Mouse (Mus musculus) heart, embryonic 14.5 days (tissue): Measurements from ENCODE around the gene C330021F23Rik. TPM values are rescaled to one million over a fixed set of nuclear protein-coding genes. Genes with fewer than 3 reads are reported as not detected.

Experiments used
- ATAC-seq: fragments of 200-750 bp; cut with Nextera tagmentation; 2 replicates; pipeline ENCODE4 v1.8.0; 2017; ENCODE audit warnings: low read depth, moderate TSS enrichment; ENCODE audit not compliant: insufficient number of reproducible peaks, insufficient read depth, low FRiP score
- H3K27ac ChIP-seq, 2 experiments: fragments of 200-500 bp in 1 of 2; fragments of 300-500 bp in 1 of 2; sonication (generic) in 1 of 2; replicated peaks in 1 of 2; 2 replicates each; pipeline ENCODE4 v1.5.1; 2012 to 2014; ENCODE audit warnings: low read depth in 2 of 2, low read length in 2 of 2, control low read depth in 1 of 2, mild to moderate bottlenecking in 1 of 2, mixed read lengths in 1 of 2; ENCODE audit not compliant: control insufficient read depth in 1 of 2, insufficient read depth in 1 of 2
- H3K27me3 ChIP-seq: fragments of 300-500 bp; sonication (generic); 2 replicates; pipeline ENCODE4 v1.6.1; 2014; ENCODE audit warnings: mild to moderate bottlenecking, low read length, control low read depth; ENCODE audit not compliant: control insufficient read depth, insufficient read depth
- H3K36me3 ChIP-seq: fragments of 300-500 bp; sonication (generic); 2 replicates; pipeline ENCODE4 v1.6.1; 2014; ENCODE audit warnings: mild to moderate bottlenecking, control low read depth, low read length, mixed read lengths; ENCODE audit not compliant: control insufficient read depth, insufficient read depth
- H3K4me1 ChIP-seq, 2 experiments: fragments of 200-500 bp in 1 of 2; fragments of 300-500 bp in 1 of 2; sonication (generic) in 1 of 2; 2 replicates each; pipeline ENCODE4 v1.6.1; 2012 to 2014; ENCODE audit warnings: low read length in 2 of 2, control low read depth in 1 of 2, mixed read lengths in 1 of 2; ENCODE audit not compliant: control insufficient read depth in 2 of 2, insufficient read depth in 2 of 2
- H3K4me2 ChIP-seq: fragments of 300-500 bp; sonication (generic); 2 replicates; pipeline ENCODE4 v1.6.1; 2014; ENCODE audit warnings: mild to moderate bottlenecking, low read length
- H3K4me3 ChIP-seq, 2 experiments: fragments of 200-500 bp in 1 of 2; fragments of 300-500 bp in 1 of 2; sonication (generic) in 1 of 2; 2 replicates each; pipeline ENCODE4 v1.5.1; 2012 to 2014; ENCODE audit warnings: low read length in 2 of 2, mild to moderate bottlenecking in 2 of 2, control low read depth in 1 of 2, low read depth in 1 of 2, moderate library complexity in 1 of 2; ENCODE audit not compliant: control insufficient read depth in 1 of 2, insufficient read depth in 1 of 2
- H3K9ac ChIP-seq: fragments of 300-500 bp; sonication (generic); 2 replicates; pipeline ENCODE4 v1.6.1; 2014; ENCODE audit warnings: mild to moderate bottlenecking, low read length
- H3K9me3 ChIP-seq: fragments of 300-500 bp; sonication (generic); 2 replicates; pipeline ENCODE4 v1.6.1; 2016; ENCODE audit warnings: low read length, control low read depth; ENCODE audit not compliant: control insufficient read depth
- WGBS: fragments of 180-500 bp; shearing (Covaris S2); extraction: QIAGEN DNeasy Blood & Tissue Kit; methylation state at CpG from one replicate; pipeline ENCODE4 v1.1.7; 2014; 5-methylcytosine and 5-hydroxymethylcytosine counted together
- polyA plus RNA-seq: library from polyadenylated mRNA; unstranded; fragments of >200 nt; fragmentation: Nextera tagmentation; extraction: Ambion mirVana; gene quantifications from 2 replicates; pipeline ENCODE4 v1.2.1, GENCODE M21; 2014

Gene C330021F23Rik
- polyA plus RNA-seq, 1 experiment from 2014 or later: 8.5 TPM

DNA sequence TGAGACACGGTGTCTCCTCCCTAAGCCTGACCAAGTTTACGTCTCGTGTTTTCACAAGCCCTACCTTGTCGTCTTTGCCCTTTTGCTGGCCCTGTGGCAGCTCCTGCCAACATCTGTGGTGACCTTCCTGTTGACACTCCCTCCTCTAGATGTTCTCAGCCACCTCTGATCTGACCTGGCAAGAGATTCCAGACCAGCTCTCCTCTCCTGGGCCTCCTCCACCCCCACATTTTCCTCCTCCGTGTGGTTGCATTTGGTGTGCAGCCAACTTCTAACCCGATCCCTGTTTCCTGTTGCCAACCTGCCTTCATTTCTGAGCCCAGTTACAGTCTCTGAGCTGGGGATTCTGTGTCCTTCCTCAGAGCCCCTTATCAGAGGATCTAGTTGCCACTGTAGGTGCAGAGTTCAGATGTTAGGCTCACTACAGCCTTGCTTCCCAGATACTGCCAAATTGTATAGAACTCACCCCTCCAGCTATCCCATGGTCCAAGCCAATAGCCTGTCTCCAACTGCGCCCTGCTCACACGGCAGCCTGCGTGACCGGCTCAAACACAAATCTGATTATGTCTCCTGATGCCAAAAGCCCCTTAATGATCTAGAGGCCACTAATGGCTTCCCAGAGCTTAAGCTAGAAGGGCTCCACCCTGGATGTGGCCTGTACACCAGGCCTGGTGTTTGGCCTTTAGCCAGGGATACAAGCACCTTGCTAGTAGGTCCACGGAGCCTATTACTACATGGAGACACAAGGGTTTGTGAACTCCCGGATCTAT is 41.4 kb downstream of the C330021F23Rik start:
- Histone ChIP-seq H3K4me1 (peaks cover 9 to 14% of the 10 kb centered on the region in 2 experiments), H3K4me2 (no peak overlapping the region), H3K9ac (no peak overlapping the region), H3K4me3 (no peak overlapping the region), H3K9me3 (no peaks in the 10 kb centered on the region), H3K36me3 (peaks cover 65% of the 10 kb centered on the region), H3K27me3 (no peaks in the 10 kb centered on the region), H3K27ac (0 out of 4 replicates have a peak overlapping the region, but pooled peaks of 1 of the 2 experiments have one; percentile 9)
- ATAC-seq: no peak
- 69% methylated on average over 12 of the region's 12 CpGs for WGBS

DNA sequence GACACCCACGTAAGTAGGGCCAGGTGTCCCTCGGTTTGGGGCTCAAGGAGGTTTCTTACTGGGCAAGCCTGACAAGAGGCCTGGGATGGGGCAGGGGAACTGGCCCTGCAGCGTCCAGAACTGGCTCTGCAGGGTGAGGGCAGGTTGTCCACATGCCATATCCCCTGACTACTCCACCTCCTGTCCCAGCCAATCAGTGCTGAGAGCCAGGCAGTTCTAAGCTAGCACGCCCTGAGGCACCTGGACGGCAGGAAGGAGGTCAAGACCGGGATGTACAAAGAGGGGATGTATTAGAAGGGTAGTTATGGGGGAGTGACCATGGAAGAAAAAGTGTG is 42.0 kb downstream of the C330021F23Rik start:
- H3K9me3 ChIP-seq: no peaks in the 10 kb centered on the region
- peaks cover 70% of the 10 kb centered on the region for H3K36me3 ChIP-seq
- no peaks in the 10 kb centered on the region for H3K27me3 ChIP-seq
- WGBS: 88% methylated on average over 6 of the region's 6 CpGs
- no peak for ATAC-seq
- H3K4me3 ChIP-seq: no peak overlapping the region
- no peak overlapping the region for H3K27ac ChIP-seq
- H3K9ac ChIP-seq: no peak overlapping the region
- H3K4me1 ChIP-seq: peaks cover 9 to 14% of the 10 kb centered on the region in 2 experiments
- H3K4me2 ChIP-seq: no peak overlapping the region

GRCm38 (mm10) chr8:3621199-3621970 is 53.6 kb downstream of the C330021F23Rik start, which contains the start of the genes Xab2 and Pet100:
Gene Xab2, minus strand, starts transcription at chr8:3621316.
Gene Pet100, plus strand, starts transcription at chr8:3621548.
- peak; percentile 98 for ATAC-seq
- no peak within 1 kb of the TSS for H3K27ac ChIP-seq
- peak within 1 kb of the TSS; percentile 71 to 87 for H3K4me3 ChIP-seq
- peaks cover 27% of the 10 kb centered on the region for H3K36me3 ChIP-seq
- H3K4me2 ChIP-seq: peak within 1 kb of the TSS; percentile 88
- WGBS: under 1% methylated on average over 37 of the region's 37 CpGs
- H3K9ac ChIP-seq: peak within 1 kb of the TSS; percentile 85
- H3K4me1 ChIP-seq: peaks cover 5 to 16% of the 10 kb centered on the region in 2 experiments; a peak in 3 of 4 replicates
- no peaks in the 10 kb centered on the region for H3K27me3 ChIP-seq
- no peaks in the 10 kb centered on the region for H3K9me3 ChIP-seq

DNA sequence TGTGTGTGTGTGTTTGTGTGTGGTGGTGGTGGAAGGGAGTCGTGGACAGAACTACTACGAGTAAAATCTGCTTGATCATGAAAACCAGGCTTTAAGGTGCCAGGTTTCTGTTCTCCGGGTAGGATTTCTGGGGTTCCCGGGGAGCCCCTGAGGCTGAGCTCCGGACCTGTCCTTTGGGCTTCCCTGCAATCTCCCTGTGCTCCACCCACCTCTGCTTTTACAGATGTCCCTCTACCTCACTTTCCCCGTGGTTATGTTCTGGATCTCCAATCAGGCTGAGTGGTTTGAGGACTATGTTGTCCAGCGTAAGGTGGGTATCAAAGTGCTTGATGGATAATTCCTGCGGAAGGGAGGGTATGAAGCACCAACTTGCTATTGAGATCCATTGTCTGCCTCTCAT is 54.3 kb downstream of the C330021F23Rik start:
- no peaks in the 10 kb centered on the region for H3K9me3 ChIP-seq
- ATAC-seq: no peak
- peaks cover 5 to 16% of the 10 kb centered on the region in 2 experiments; a peak in 3 of 4 replicates for H3K4me1 ChIP-seq
- H3K36me3 ChIP-seq: peaks cover 21% of the 10 kb centered on the region
- peak overlapping the region; percentile 88 for H3K4me2 ChIP-seq
- no peak overlapping the region for H3K27ac ChIP-seq
- H3K4me3 ChIP-seq: peak overlapping the region; percentile 63 to 71; a peak in 2 of 4 replicates
- 65% methylated on average over 8 of the region's 8 CpGs for WGBS
- H3K27me3 ChIP-seq: no peaks in the 10 kb centered on the region
- H3K9ac ChIP-seq: peak overlapping the region; percentile 85

GRCm38 (mm10) chr8:3625445-3625844 is 57.7 kb downstream of the C330021F23Rik start, which contains the start of gene Pcp2:
Gene Pcp2, minus strand, starts transcription at chr8:3625545.
- ATAC-seq: no peak
- H3K4me2 ChIP-seq: no peak within 1 kb of the TSS
- H3K27ac ChIP-seq: no peak within 1 kb of the TSS
- H3K4me1 ChIP-seq: peaks cover 4 to 7% of the 10 kb centered on the region in 2 experiments
- no peak within 1 kb of the TSS for H3K4me3 ChIP-seq
- 0 out of 2 replicates have a peak, but pooled peaks cover 3% of the 10 kb centered on the region for H3K36me3 ChIP-seq
- 69% methylated on average over 1 of the region's 1 CpGs for WGBS
- H3K9me3 ChIP-seq: no peaks in the 10 kb centered on the region
- peaks cover 10% of the 10 kb centered on the region; the same call in 1 of the 2 replicates for H3K27me3 ChIP-seq
- no peak within 1 kb of the TSS for H3K9ac ChIP-seq

DNA sequence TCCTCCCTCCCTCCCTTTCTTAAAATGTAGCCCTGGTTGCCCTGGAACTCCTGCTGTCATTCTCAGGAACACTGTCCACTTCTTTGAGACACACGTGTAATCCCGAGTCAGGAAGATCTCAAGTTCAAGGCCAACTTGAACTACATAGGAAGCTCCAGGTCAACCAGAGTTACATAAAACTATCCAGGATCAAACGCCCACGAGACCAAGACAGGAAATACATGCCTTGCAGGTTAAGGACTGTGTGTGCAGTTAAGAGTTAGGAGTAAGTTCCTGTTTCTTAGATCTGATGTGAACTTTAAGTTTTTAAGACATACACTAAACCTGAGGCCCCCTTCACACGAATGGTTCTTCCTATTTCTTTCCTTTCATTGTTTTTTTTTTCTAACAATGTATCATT is 59.2 kb downstream of the C330021F23Rik start:
- no peak overlapping the region for H3K4me3 ChIP-seq
- H3K4me2 ChIP-seq: no peak overlapping the region
- H3K9ac ChIP-seq: no peak overlapping the region
- no peak overlapping the region for H3K27ac ChIP-seq
- peaks cover 10% of the 10 kb centered on the region; the same call in 1 of the 2 replicates for H3K27me3 ChIP-seq
- no peak for ATAC-seq
- peaks cover 6 to 7% of the 10 kb centered on the region in 2 experiments; a peak in 3 of 4 replicates for H3K4me1 ChIP-seq
- no peaks in the 10 kb centered on the region for H3K9me3 ChIP-seq
- 42% methylated on average over 5 of the region's 5 CpGs for WGBS
- H3K36me3 ChIP-seq: 0 out of 2 replicates have a peak, but pooled peaks cover 3% of the 10 kb centered on the region

- Histone ChIP-seq H3K27me3 (peaks cover 10% of the 10 kb centered on the region; the same call in 1 of the 2 replicates), H3K27ac (no peak overlapping the region), H3K4me2 (no peak overlapping the region), H3K4me3 (no peak overlapping the region), H3K9me3 (no peaks in the 10 kb centered on the region), H3K9ac (no peak overlapping the region), H3K36me3 (0 out of 2 replicates have a peak, but pooled peaks cover 3% of the 10 kb centered on the region), H3K4me1 (peaks cover 5% of the 10 kb centered on the region in 2 experiments; a peak in 2 of 4 replicates)
- ATAC-seq: no peak
- WGBS: 20% methylated on average over 5 of the region's 5 CpGs
Observed at GRCm38 (mm10) chr8:3628014-3628413, 60.2 kb downstream of the C330021F23Rik start.
